Mouse (Mus musculus): ENCODE results near the gene Ltbp2. TPM values are rescaled to one million over a fixed set of nuclear protein-coding genes. Genes with fewer than 3 reads are reported as not detected.

Gene Ltbp2
- polyA plus RNA-seq, 1 experiment from 2014 or later: 0.25 TPM

GRCm38 (mm10) chr12:84904399-84904798 is 28.1 kb upstream of the Ltbp2 start:
- Histone ChIP-seq H3K4me1 (peaks cover 8% of the 10 kb centered on the region; the same call in 1 of the 2 replicates), H3K36me3 (replicated peaks) (no peaks in the 10 kb centered on the region), H3K27me3 (replicated peaks) (no peaks in the 10 kb centered on the region), H3K9me3 (no peaks in the 10 kb centered on the region), H3K4me3 (no peak overlapping the region), H3K9ac (no peak overlapping the region), H3K27ac (no peak overlapping the region), H3K4me2 (no peak overlapping the region)
- 69% methylated on average over 7 of the region's 7 CpGs for WGBS
- no peak for ATAC-seq (replicated peaks)

- Histone ChIP-seq H3K27me3 (replicated peaks) (no peaks in the 10 kb centered on the region), H3K9me3 (no peaks in the 10 kb centered on the region), H3K9ac (no peak overlapping the region), H3K4me2 (no peak overlapping the region), H3K4me3 (no peak overlapping the region), H3K27ac (no peak overlapping the region), H3K4me1 (no peaks in the 10 kb centered on the region), H3K36me3 (replicated peaks) (no peaks in the 10 kb centered on the region)
- WGBS: 80% methylated on average over 7 of the region's 7 CpGs
- no peak for ATAC-seq (replicated peaks)
Measured at GRCm38 (mm10) chr12:84900317-84900716, 24.0 kb upstream of the Ltbp2 start.

- H3K9me3 ChIP-seq: no peaks in the 10 kb centered on the region
- no peak overlapping the region for H3K4me3 ChIP-seq
- no peak overlapping the region for H3K9ac ChIP-seq
- no peak for ATAC-seq (replicated peaks)
- H3K4me2 ChIP-seq: no peak overlapping the region
- no peaks in the 10 kb centered on the region for H3K36me3 ChIP-seq (replicated peaks)
- WGBS: 74% methylated on average over 5 of the region's 5 CpGs
- H3K4me1 ChIP-seq: no peaks in the 10 kb centered on the region
- no peaks in the 10 kb centered on the region for H3K27me3 ChIP-seq (replicated peaks)
- no peak overlapping the region for H3K27ac ChIP-seq
Measured at GRCm38 (mm10) chr12:84897322-84897721, 21.0 kb upstream of the Ltbp2 start.

- H3K9me3 ChIP-seq: no peaks in the 10 kb centered on the region
- no peaks in the 10 kb centered on the region for H3K27me3 ChIP-seq (replicated peaks)
- no peaks in the 10 kb centered on the region for H3K36me3 ChIP-seq (replicated peaks)
- 86% methylated on average over 6 of the region's 6 CpGs for WGBS
- H3K4me3 ChIP-seq: no peak overlapping the region
- H3K27ac ChIP-seq: no peak overlapping the region
- H3K4me2 ChIP-seq: no peak overlapping the region
- no peaks in the 10 kb centered on the region for H3K4me1 ChIP-seq
- no peak overlapping the region for H3K9ac ChIP-seq
- ATAC-seq (replicated peaks): no peak
Measured at GRCm38 (mm10) chr12:84896235-84896634, 19.9 kb upstream of the Ltbp2 start.

- 66% methylated on average over 9 of the region's 9 CpGs for WGBS
- Histone ChIP-seq H3K4me3 (no peak overlapping the region), H3K4me1 (no peaks in the 10 kb centered on the region), H3K36me3 (replicated peaks) (no peaks in the 10 kb centered on the region), H3K4me2 (no peak overlapping the region), H3K27ac (no peak overlapping the region), H3K9ac (no peak overlapping the region), H3K27me3 (replicated peaks) (no peaks in the 10 kb centered on the region), H3K9me3 (no peaks in the 10 kb centered on the region)
- no peak for ATAC-seq (replicated peaks)
Measured at GRCm38 (mm10) chr12:84893648-84894628, 17.6 kb upstream of the Ltbp2 start.

- WGBS: 67% methylated on average over 15 of the region's 15 CpGs
- Histone ChIP-seq H3K4me3 (no peak overlapping the region), H3K9me3 (no peaks in the 10 kb centered on the region), H3K27ac (no peak overlapping the region), H3K4me2 (no peak overlapping the region), H3K36me3 (replicated peaks) (no peaks in the 10 kb centered on the region), H3K27me3 (replicated peaks) (no peaks in the 10 kb centered on the region), H3K4me1 (no peaks in the 10 kb centered on the region), H3K9ac (no peak overlapping the region)
- no peak for ATAC-seq (replicated peaks)
Measured at GRCm38 (mm10) chr12:84890289-84890688, 14.0 kb upstream of the Ltbp2 start.

- 71% methylated on average over 11 of the region's 11 CpGs for WGBS
- no peak for ATAC-seq (replicated peaks)
- no peak overlapping the region for H3K9ac ChIP-seq
- no peak overlapping the region for H3K4me2 ChIP-seq
- no peaks in the 10 kb centered on the region for H3K4me1 ChIP-seq
- no peaks in the 10 kb centered on the region for H3K27me3 ChIP-seq (replicated peaks)
- no peak overlapping the region for H3K27ac ChIP-seq
- no peak overlapping the region for H3K4me3 ChIP-seq
- no peaks in the 10 kb centered on the region for H3K36me3 ChIP-seq (replicated peaks)
- H3K9me3 ChIP-seq: no peaks in the 10 kb centered on the region
Measured at GRCm38 (mm10) chr12:84885107-84885876, 9.0 kb upstream of the Ltbp2 start.

GRCm38 (mm10) chr12:84884423-84885076 is 8.2 kb upstream of the Ltbp2 start:
- no peak overlapping the region for H3K4me3 ChIP-seq
- no peak overlapping the region for H3K27ac ChIP-seq
- H3K9me3 ChIP-seq: no peaks in the 10 kb centered on the region
- no peak overlapping the region for H3K4me2 ChIP-seq
- H3K27me3 ChIP-seq (replicated peaks): no peaks in the 10 kb centered on the region
- 81% methylated on average over 7 of the region's 7 CpGs for WGBS
- H3K4me1 ChIP-seq: no peaks in the 10 kb centered on the region
- no peak overlapping the region for H3K9ac ChIP-seq
- no peak for ATAC-seq (replicated peaks)
- no peaks in the 10 kb centered on the region for H3K36me3 ChIP-seq (replicated peaks)

GRCm38 (mm10) chr12:84882796-84883195 is 6.5 kb upstream of the Ltbp2 start:
- Histone ChIP-seq H3K27me3 (replicated peaks) (peaks cover 6% of the 10 kb centered on the region; the same call in 1 of the 2 replicates), H3K9me3 (no peaks in the 10 kb centered on the region), H3K4me1 (no peaks in the 10 kb centered on the region), H3K4me2 (no peak overlapping the region), H3K4me3 (no peak overlapping the region), H3K9ac (no peak overlapping the region), H3K36me3 (replicated peaks) (no peaks in the 10 kb centered on the region), H3K27ac (no peak overlapping the region)
- WGBS: 85% methylated on average over 4 of the region's 4 CpGs
- ATAC-seq (replicated peaks): no peak

- Histone ChIP-seq H3K9ac (no peak overlapping the region), H3K4me3 (no peak overlapping the region), H3K4me2 (no peak overlapping the region), H3K36me3 (replicated peaks) (no peaks in the 10 kb centered on the region), H3K27me3 (replicated peaks) (peaks cover 33% of the 10 kb centered on the region), H3K4me1 (peaks cover 14% of the 10 kb centered on the region), H3K9me3 (no peaks in the 10 kb centered on the region), H3K27ac (no peak overlapping the region)
- 55% methylated on average over 11 of the region's 11 CpGs for WGBS
- no peak for ATAC-seq (replicated peaks)
Measured at GRCm38 (mm10) chr12:84880091-84880490, 3.8 kb upstream of the Ltbp2 start.

- no peak overlapping the region for H3K9ac ChIP-seq
- no peak overlapping the region for H3K27ac ChIP-seq
- ATAC-seq (replicated peaks): no peak
- no peaks in the 10 kb centered on the region for H3K36me3 ChIP-seq (replicated peaks)
- peak overlapping the region; percentile 32 for H3K4me2 ChIP-seq
- H3K4me3 ChIP-seq: peak overlapping the region; percentile 26
- peaks cover 14% of the 10 kb centered on the region for H3K4me1 ChIP-seq
- peaks cover 50% of the 10 kb centered on the region for H3K27me3 ChIP-seq (replicated peaks)
- H3K9me3 ChIP-seq: no peaks in the 10 kb centered on the region
- WGBS: 2% methylated on average over 59 of the region's 59 CpGs
Measured at GRCm38 (mm10) chr12:84875761-84876480, 411 bp downstream of the Ltbp2 start.

All from midbrain, embryonic 15.5 days (tissue).